Mouse (Mus musculus) embryo, embryonic 10 days (tissue): Measurements from ENCODE around the gene Gstt2.
"Not testable (repeated sequence)": the region's sequence is repeated elsewhere in the genome, so short reads cannot be mapped to it uniquely, and the experiment has no call there.

Experiments used
- DNase-seq: peaks from one replicate; pipeline ENCODE4 v3.0.0-alpha.2; 2015; ENCODE audit warnings: low spot score

The Gstt2 gene

GRCm38 (mm10) chr10:75855416-75855981, 18.3 kb upstream of the Gstt2 start:
- DNase-seq: no peak

GRCm38 (mm10) chr10:75854791-75855190, 17.6 kb upstream of the Gstt2 start:
- no peak for DNase-seq

- DNase-seq: no peak
Observed at GRCm38 (mm10) chr10:75854096-75854495, 16.9 kb upstream of the Gstt2 start.

GRCm38 (mm10) chr10:75853452-75853851, 16.2 kb upstream of the Gstt2 start:
- peak; percentile 91 for DNase-seq

- no peak for DNase-seq
Observed at GRCm38 (mm10) chr10:75852539-75853125, 15.4 kb upstream of the Gstt2 start.

- no peak for DNase-seq
Observed at GRCm38 (mm10) chr10:75851681-75852080, 14.5 kb upstream of the Gstt2 start.

GRCm38 (mm10) chr10:75851076-75851475, 13.9 kb upstream of the Gstt2 start:
- DNase-seq: no peak

- no peak for DNase-seq
Observed at GRCm38 (mm10) chr10:75848382-75848781, 11.2 kb upstream of the Gstt2 start.

- no peak for DNase-seq
Observed at GRCm38 (mm10) chr10:75845306-75845930, 8.2 kb upstream of the Gstt2 start.

GRCm38 (mm10) chr10:75844800-75845199, 7.6 kb upstream of the Gstt2 start:
- no peak for DNase-seq

GRCm38 (mm10) chr10:75843898-75844297, 6.7 kb upstream of the Gstt2 start:
- not testable (repeated sequence) for DNase-seq

GRCm38 (mm10) chr10:75839092-75839491, 1.9 kb upstream of the Gstt2 start:
- DNase-seq: no peak

- no peak for DNase-seq
Observed at GRCm38 (mm10) chr10:75835761-75836531, 1.3 kb downstream of the Gstt2 start.

- peak; percentile 60 for DNase-seq
Observed at GRCm38 (mm10) chr10:75835307-75835706, 1.9 kb downstream of the Gstt2 start.

GRCm38 (mm10) chr10:75834721-75835120, 2.5 kb downstream of the Gstt2 start:
- DNase-seq: peak; percentile 26

GRCm38 (mm10) chr10:75834250-75834649, 3.0 kb downstream of the Gstt2 start:
- peak; percentile 89 for DNase-seq

- DNase-seq: no peak
Observed at GRCm38 (mm10) chr10:75833456-75834080, 3.7 kb downstream of the Gstt2 start.

- DNase-seq: peak; percentile 81
Observed at GRCm38 (mm10) chr10:75832272-75832895, 4.8 kb downstream of the Gstt2 start.

GRCm38 (mm10) chr10:75830275-75830670, 7.0 kb downstream of the Gstt2 start:
- no peak for DNase-seq

GRCm38 (mm10) chr10:75829529-75830274, 7.5 kb downstream of the Gstt2 start:
- no peak for DNase-seq

- no peak for DNase-seq
Observed at GRCm38 (mm10) chr10:75828500-75828931, 8.7 kb downstream of the Gstt2 start.
